Comparison of ENCODE assay signal across 18 mouse cellular contexts in the genomic region with DNA sequence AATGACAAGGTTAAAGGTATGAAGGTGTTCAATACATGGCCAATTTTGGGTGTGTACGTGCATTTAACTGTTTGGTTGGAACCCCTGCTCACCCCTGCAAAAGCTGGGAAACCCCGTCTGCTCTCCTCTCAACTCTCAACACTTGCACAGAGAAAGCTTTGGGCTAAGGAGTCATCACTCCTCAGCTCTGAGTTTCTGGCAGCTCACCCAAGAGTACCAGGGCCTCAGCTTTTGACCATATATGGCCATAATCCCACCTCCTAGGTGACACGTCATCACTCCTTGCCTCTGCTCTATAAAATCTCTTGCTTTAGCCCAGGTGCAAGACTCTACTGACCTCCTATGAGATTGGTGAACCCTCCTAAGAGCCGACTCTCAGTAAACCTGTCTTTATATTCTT.
"Had no signal": no experiment of that assay in that cellular context is flagged by ENCODE, and none has a peak within 500 bp of the region (broad histone marks: within the 10 kb centered on the region; RNA-seq: fewer than 3 reads in every experiment).

No protein-coding gene starts in this region.

- H3K4me3 ChIP-seq: lung, embryonic 15.5 days; megakaryocyte, embryonic 14.5 days; midbrain, embryonic 13.5 days; midbrain, embryonic 15.5 days; neural tube, embryonic 12.5 days had no signal

- H3K9me3 ChIP-seq: lung, embryonic 15.5 days; midbrain, embryonic 13.5 days; midbrain, embryonic 15.5 days; neural tube, embryonic 12.5 days had no signal

- H3K36me3 ChIP-seq: lung, embryonic 15.5 days; midbrain, embryonic 13.5 days; midbrain, embryonic 15.5 days; neural tube, embryonic 12.5 days had no signal

- H3K27ac ChIP-seq: lung, embryonic 15.5 days; macrophage; midbrain, embryonic 13.5 days; midbrain, embryonic 15.5 days; neural tube, embryonic 12.5 days had no signal

- DNase-seq: liver, postnatal 0 days; lung, adult 2 months; lung, postnatal 14 days; lung, postnatal 36 days; retina, postnatal 1 day; right cerebral cortex, adult 18-20 months; right cerebral cortex, postnatal 25 days; right cerebral cortex, postnatal 4 days; spleen, adult 18-20 months; thymus, adult 18-20 months; thymus, postnatal 14 days; thymus, postnatal 36 days had no signal
